Mouse (Mus musculus) heart, adult 9 months (tissue): Measurements from ENCODE around the gene Hectd4.
A peak's percentile ranks its signal among the peaks of the same experiment; 100 is the strongest.
"Not testable (repeated sequence)": the region's sequence is repeated elsewhere in the genome, so short reads cannot be mapped to it uniquely, and the experiment has no call there.

ENCODE experiments used
- DNase-seq, 2 experiments: peaks; one replicate each; pipeline ENCODE4 v3.0.0; 2022; ENCODE audit warnings: low spot score in 2 of 2

Hectd4 gene

DNA sequence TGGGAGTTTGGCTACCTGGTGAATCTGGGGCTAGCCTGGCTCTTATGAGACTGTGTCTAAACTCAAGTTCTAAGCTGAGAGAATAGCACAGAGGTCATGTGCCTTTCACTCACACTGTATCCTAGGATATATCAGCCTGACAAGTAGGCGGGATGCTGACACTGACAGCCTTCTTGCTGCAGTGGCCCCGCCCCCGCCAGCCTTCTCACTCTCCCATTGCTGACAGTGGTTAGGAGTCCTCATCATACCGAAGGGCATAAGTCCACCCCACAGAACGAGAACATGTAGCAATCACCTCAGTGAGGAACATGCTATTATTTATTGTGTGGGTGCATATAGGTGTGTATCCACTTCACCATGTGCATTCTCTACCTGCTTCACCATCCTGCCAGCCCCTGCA, 64.8 kb downstream of the Hectd4 start:
- no peak for DNase-seq

DNA sequence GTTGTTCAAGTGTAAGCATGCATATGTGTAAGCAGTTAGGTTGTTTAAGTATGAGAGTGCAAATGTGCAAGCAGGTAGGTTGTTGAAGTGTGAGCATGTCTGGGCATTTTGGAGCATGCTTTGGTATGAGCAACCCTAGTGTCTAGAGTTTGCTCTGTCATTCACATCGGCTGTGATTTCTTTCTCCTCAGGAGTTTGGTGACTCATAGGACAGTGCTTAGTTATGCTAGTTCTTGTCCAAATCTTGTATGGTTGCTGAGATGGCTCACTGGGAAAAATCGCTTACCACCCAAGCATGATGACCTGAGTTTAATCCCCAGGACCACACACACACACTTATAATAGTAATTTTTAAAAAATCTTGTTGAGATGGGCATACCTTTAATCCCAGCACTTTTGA, 67.2 kb downstream of the Hectd4 start:
- no peak for DNase-seq

DNA sequence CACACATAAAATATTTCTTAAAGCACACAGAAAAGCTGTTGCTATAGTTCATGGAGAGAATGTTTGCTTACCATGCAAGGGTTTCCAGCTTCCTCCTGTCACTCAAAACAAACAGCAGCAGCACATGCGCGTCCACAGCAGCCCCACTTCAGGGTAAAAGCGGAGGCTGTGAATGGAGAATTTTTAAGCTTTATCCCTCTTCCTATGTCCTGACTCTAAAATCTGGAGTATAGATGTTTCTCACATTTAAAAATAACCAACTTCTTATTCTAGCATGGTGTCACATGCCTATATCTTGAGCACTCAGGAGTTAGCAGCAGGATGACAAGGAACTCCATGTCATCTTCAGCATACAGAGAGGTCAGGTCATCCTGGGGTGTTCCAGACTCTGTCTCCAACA, 70.3 kb downstream of the Hectd4 start:
- no peak for DNase-seq

DNA sequence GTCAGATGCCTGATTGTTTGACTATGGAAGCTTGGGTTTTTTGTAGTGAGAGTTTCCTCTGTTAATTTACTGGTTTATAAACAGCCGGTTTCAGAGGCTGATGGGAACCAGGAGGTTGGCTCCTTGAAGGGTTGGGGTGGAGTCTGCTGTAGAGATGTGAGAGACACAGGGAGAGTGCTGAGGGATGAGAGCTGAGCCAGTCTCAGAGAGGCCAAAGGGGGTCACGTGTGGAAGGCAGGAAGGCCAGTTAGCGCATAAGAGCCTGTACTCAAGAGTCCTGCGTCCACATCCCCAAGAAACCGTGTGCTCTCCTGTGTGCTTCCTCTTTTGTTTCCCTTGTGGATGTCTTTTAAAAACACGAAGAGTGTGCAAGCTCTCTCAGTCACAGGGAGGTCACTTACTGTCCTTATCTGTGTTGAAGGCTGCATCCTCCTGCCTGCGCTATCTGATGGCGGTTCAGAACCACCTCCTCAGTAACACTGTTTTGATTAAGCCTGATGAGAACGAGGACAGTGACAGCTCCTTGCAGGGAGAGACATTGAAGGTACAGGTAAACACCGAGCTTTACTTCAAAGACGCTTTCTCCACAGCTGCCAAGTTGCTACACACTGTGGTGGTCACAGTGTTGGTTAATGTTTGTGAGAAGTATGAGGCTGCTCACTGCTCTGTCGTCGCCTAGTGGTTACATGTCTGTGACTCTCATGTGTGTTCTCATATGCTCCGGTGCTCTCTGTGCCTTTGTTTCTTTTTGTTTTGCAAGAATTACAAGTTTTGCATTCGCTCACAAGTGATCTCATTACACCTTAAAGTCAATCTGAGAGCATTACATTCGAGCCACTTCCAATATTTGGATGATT, 72.5 kb downstream of the Hectd4 start:
- no peak for DNase-seq

DNA sequence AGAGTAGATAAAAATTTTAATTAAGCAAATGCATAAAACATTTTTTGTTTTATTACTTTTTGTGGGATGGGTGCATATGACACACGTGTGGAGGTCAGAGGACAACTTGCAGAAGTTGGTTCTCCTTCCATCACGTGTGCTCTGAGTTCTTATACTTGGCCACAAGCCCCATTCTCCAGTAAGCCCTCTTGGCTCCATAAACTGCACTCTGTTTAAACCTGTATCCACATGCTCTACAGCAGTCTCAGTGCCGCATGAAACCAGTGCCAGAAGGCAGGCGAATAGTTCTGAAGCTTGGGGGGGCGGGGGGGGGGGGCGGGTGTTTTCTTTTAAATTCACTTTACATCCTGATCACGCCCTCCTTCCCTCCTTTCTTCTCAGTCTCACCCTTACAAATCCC, 85.0 kb downstream of the Hectd4 start:
- DNase-seq = no peak

DNA sequence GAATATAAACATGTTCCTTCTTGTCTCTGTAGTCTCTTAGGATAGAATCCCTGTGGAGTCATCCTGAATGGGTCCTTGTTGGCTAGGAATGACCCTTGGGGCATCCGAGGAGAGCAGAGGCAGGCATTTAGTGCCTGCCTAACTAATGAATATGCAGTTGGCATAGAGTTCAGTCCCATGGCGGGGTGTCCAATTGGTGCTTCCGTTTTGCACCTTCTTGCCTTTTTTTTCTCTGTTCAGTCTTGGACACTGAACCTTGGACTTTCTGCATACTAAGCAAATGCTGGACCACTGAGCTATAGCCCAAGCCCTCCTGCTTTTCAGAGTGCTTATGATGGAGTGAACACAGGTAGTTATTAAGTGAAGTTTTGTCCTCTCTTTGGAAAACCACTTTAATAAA, 87.6 kb downstream of the Hectd4 start:
- DNase-seq = no peak

DNA sequence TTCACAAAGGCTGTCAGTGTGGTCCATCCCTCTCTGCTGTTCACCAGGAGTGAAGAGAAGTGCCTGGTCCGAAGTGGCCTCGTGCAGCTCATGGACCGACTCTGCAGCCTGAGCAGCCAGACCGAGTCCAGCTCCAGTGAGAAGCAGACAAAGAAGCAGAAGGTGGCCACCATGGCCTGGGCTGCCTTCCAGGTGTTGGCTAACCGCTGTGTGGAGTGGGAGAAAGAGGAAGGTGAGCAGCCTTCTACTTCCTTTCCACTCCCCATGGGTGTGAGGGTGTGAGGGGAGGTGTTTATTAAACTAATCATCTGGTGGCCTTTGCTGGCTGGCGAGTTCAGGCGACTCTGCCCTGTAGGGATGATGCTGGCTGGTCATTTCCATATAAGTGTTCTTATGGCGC, 91.6 kb downstream of the Hectd4 start:
- DNase-seq = no peak

DNA sequence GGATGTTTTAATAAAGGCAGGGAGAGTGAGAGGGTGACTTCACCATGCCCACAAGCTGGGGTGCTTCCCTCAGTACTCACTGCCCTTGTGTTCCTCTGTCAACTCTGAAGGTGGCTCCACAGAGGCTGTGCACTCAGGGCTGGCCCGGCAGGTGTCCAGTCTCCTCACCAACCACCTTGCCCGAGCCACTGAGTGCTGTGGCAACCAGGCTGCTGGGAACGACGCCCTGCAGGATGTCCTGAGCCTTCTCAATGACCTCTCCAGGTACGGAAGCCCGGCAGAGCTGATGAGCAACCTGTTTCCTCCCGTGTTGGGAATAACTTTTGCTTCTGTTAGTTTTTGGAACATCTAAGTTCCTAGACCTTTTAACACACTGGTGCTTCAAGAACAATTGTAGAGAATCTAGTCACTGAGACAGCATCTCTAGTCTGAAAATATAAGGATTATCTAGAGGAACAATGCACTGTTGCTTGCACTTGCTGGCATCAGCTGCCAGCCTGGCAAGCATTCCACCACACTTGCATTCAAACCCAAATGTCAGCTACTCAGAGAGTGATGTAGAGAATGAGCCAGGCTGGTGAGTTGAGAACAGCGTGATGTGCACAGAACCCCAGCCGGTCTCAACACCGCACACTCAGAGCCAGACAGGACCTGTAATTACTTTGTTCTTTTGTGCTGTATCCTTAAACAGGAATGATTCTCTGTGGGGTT, 93.9 kb downstream of the Hectd4 start:
- no peak for DNase-seq

DNA sequence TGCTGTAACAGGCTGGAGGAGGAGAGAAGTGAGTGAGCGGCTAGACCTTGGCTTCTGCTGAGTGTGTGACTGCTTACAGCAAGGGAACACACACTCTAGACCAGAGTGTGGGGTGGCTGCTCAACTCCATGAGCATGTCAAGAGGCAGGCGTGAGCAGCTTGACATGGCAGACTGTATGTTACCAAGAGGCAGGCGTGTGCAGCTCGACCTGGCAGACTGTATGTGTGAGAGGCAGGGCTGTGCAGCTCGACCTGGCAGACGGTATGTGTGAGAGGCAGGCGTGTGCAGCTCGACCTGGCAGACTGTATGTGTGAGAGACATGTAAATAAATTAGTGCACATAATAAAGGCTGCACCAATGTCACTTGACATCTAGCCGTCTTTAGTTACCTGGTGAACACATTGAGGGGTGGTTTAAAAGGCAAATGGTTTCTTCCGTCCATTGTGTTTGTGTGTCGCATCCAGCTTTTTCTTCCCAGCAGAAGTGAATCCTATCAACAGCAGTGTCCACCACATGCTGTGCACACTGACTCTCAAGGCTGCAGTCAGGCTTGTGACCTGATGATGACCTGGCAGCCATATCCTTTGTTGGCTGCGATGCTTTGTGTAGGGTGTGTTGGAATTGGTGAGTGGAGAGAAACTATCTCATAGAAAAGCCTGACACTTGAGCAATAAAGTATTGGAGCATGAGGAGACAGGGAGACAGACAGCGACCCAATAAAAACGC, 106.2 kb downstream of the Hectd4 start:
- no peak for DNase-seq

DNA sequence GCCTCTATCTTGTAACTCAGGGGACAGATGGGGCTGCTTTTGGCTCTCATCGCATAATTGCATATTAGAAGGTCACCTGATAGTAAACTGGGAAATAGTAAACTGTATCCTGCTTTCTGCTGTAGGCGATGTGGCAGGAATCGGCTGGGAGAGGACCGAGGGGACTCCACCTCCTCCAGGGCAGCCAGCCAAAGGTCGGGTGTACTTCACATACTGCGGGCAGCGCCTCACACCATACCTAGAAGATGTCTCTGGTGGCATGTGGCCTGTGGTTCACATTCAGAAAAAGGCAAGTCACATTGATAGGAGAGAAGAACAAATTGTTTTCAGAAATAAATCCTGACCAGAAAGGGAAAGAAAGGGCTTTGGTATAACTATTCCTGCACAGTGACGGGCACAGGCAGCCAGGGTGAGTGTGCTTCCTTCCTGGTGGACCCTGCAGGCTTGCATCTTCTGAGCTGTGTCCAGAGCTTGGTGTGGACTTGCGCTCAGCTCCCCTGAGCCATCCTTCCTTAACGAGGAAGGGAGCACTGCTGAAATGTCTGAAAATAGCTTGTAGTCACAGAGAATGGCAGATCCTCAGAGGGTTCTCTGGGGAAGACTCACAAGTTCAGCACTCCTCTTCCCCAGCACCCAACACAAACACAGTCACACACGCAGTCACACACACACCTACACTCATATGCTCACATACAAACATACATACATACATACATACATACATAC, 109.5 kb downstream of the Hectd4 start:
- DNase-seq = no peak

DNA sequence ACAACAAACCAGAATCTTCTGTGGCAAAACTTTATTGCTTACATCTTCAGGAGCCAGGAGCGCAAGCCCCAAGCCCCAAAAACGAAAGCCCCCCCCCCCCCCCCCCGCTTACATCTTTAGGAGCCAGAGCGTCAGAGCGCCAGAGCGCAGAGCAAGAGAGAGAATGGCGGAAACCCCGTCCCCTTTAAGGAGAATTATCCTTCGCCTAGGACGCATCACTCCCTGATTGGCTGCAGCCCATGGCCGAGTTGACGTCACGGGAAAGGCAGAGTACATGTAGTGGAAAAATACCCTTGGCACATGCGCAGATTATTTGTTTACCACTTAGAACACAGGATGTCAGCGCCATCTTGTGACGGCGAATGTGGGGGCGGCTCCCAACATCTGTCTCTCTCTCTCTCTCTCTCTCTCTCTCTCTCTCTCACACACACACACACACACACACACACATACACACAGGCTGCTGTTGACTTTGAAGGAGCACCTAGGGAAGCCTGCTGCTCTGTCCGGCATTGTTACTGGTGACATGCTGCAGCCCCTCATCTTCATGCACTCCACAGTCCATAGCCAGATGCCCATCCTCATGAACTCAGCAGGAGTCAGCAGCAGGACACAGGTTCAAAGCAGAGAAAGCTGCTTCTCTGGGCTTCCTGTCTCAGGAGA, 110.3 kb downstream of the Hectd4 start:
- not testable (repeated sequence) for DNase-seq

DNA sequence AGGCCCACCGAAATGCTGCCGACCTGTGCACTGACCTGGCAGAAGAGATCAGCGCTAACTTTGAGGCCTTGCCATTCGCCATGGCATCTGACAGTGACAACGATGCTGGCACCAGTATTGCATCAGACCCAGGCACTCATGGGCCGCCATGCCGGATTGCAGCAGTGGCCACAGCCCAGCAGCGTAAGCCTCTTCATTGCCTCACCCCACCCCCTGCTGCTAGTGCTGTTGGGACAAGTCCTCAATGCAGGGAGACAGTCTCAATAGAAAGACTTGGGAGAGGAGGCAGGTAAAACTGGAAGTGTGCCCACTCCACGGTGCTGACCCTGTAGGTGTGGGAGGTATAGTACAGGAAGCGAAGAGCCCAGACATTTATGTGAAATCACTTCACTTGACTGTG, 111.7 kb downstream of the Hectd4 start:
- no peak for DNase-seq

DNA sequence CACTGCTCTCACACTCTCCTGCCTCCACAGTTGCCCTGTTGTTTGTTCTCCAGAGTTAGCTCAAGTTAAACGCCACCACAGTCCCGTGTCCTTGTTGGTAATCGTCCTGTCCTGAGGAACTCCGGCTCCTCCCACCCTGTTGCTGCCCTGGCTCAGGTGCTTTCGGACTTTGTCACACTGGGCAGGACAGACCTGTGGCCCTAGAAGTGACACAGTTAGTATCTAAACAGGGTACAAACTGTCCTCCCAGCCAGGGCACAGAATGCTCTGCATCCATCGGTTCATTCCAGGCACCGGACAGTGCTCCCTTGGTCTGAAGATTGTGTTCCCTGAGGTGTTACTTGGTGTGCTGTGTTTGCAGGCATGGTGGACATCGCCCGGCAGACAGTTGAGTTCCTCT, 114.0 kb downstream of the Hectd4 start:
- no peak for DNase-seq

DNA sequence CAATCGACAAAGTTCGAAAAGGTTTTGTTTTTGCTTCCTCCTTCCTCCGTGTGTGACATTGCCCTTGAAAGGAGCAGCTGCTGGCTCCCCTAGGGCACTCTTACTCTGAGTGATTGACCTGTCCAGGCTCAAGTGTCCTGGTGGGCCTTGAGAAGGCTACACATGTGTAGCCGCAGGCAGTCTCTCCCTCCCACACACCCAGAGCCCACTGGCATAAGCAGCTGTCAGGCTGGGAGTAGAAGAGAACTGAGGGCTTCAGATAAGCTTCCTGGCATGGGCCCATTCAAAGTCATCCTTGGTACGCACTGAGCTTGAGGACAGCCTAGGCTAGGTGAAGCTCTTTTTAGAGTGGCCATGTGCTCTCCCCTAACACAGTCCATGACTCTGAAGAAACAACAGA, 114.4 kb downstream of the Hectd4 start:
- no peak for DNase-seq

DNA sequence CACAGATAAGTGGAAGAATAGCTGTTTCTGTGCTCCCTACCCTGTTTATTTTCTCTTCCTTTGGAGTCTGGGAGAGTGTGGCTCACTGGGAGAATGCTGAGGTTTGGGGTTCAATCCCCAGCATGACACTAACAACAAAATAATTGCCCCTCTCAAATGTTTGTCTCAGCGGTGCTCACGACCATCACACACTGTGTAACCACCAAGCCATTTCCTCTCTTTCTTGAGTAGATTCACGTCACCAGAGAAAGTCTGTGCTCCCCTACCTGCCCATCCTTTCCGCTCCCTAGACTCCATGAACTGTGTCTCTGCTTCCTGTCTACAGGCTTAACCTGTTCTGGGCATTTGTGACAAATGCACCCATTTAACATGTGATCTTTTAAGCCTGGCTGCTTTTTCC, 115.4 kb downstream of the Hectd4 start:
- no peak for DNase-seq

DNA sequence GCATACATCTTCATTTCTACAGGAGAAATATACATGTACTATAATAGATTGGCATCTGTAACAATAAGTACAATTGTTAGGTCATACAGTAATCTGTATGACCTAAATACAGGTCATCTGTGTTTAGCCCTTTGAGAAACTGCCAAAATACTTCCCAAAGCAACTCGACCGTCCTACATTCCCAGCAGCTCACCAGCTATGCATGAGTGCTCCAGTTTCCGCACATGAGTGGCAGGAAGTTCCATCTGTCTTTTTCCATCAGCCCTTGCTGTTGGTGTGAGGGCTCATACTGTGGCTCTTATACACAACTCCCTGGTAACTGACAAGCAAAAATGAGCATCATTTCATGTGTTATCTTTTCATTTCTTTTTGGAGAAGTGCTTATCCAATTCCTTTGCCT, 116.0 kb downstream of the Hectd4 start:
- DNase-seq = no peak

DNA sequence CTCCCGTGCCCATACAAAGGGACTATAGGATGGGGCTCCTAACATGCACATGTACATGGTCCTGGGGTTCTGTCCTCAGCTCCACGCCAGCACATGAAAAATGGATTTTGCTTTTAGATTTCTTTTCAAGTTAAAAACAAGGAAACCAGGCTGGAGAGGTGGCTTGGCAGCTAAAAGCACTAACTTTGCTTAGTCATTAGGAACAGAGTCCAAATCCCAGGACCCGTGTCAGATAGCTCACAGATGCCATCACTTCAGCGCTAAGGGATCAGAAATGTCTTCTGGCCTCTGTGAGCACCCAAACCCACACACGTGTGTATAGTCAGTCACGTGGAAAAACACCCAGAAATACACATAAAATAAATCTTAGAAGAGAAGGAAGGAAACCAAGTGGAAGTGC, 116.8 kb downstream of the Hectd4 start:
- DNase-seq = no peak

DNA sequence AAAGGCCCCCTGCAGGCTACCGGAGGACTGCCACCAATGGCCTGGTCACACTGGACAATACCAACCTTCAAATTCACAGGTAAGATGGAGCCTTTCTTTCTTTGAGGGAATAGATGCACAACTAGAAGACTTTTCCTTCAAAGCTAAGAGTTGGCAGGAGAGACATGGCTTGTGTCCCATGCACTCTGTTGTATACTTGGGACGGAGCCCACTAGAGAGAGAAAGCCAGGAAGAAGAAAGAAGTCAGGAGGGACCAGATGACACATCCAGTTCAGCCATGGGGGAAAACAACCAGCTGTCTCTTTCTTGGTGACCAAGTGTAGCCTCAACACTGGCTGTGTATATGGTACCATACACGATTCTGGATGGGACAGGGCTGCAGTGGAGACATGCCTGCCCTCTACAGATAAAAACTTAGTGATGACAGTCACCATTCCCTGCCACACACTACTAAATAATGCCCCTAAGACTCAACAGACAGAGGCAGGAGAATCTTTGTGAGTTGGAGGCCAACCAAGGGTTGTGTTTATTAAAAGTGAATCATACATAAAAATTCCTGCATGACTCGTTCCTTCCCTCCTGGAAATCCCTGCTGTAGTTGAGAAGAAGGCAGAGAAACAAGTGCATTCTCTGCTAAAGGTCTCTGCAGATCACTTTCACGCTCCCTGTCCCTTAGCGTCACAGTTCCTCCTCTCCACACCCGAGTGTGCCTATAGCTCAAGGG, 119.7 kb downstream of the Hectd4 start:
- peak; percentile 17 to 32 for DNase-seq

DNA sequence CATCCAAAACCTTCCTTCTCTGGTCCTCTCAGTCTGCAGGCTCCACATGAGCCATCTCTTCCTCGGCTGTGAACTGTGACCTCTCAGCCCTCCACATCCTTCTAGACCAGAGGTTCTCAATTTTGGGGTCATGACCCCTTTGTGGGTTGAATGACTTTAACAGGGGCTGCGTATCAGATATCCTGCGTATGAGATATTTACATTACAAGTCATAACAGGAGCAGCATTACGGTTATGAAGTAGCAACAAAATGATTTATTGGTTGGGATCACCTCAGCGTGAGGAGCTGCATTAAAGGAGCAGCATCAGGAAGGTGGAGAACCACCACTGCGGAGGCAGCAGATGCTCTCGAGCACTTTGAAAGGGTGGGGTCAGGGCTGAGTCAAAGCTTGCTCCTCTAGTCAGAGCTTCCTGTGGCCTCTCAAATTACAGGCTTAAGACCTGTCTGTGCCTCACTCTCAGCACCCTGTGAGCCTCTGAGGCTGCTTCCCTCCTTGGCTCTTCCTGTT, 121.0 kb downstream of the Hectd4 start:
- no peak for DNase-seq

DNA sequence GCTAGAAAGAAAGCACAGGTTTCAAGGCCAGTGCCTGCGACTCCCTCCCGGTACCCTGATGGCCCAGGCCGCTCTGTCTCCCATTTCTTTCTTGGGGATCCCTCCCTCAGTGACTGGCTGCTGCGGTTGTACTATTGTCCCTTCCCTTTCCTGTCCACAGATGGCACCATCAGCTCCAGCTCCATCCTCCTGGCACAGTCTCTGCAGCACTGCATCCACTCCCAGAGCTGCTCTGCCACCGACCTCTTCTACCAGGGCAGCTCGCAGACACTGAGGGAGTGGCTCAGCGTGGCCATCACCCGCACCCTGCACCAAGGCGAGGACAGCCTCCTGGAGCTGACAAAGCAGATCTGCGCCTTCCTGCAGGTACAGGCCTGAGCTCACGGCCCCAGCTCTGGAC, 122.5 kb downstream of the Hectd4 start:
- DNase-seq = no peak

DNA sequence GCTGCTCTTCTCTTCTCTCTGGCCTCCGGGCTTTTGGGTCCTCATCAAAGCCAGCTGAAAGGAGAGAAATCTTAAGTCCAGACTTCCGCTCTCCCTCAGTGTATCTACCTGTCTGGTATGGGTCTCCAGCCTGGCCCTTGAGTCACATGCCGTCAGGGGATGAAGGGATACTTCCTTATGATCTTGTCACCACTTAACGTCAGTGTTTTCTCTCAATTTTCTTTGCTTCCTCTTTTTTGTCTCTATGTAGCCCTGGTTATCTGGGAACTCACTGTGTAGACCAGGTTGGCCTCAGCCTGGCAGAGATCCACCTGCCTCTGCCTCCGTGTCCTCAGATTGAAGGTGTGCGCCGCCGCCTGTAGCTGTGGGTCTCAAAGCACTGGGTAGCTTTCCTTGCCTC, 124.0 kb downstream of the Hectd4 start:
- no peak for DNase-seq
